Mouse (Mus musculus) stomach, postnatal 0 days (tissue): ENCODE measurements at regions not wholly inside any gene's neighbourhood (a gene's known extent, or its start where the extent isn't known, plus 50 kb on each side); places are given as distances from the start of the nearest gene placed in this dataset.

Experiments used
- CTCF ChIP-seq: IDR thresholded peaks from 2 replicates; pipeline ENCODE4 v1.5.1; 2016; ENCODE audit warnings: antibody characterized with exemption, low read depth, mild to moderate bottlenecking, moderate library complexity
- EP300 ChIP-seq: optimal IDR thresholded peaks from 2 replicates; pipeline ENCODE3; 2016; ENCODE audit warnings: antibody characterized with exemption

DNA sequence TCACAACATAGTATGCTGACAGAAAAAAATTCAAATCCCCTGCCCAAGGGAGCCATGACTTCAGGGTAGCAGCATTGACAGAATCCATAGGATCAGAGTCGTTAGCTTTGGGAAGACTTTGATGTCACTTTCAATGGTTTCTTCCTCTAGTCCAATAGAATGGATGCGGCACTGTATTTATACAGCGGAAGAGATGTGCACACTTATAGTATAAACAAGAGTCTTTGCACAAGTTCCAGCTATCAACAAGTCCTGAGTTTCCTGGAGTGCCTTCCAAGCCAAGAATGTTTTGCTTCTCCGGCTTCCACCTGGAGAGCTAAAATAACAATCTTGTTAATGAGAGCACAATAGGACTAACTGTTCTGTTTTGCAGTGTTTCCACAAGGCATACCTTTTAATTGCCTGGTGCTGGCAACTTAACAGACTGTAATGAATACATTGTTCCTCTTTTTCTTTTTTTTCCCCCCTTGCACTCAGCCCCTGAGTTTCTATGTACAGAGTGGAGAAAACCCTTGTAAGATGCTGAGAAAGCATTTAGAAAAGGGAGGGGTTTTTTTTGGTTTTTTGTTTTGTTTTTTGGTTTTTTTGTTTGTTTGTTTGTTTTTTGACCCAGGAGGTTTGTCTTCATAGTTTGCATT lies 129.8 kb upstream of the Nebl start:
- TF ChIP-seq CTCF (no peak), EP300 (no peak)
